Mouse (Mus musculus) right cerebral cortex, postnatal 36 days (tissue): ENCODE results near the gene Rpp40.
A peak's percentile ranks its signal among the peaks of the same experiment; 100 is the strongest.

Experiments
- DNase-seq, 2 experiments: peaks; one replicate each; pipeline ENCODE4 v3.0.0; 2022; ENCODE audit warnings: low spot score in 2 of 2, mixed read lengths in 1 of 2

Rpp40 gene

DNA sequence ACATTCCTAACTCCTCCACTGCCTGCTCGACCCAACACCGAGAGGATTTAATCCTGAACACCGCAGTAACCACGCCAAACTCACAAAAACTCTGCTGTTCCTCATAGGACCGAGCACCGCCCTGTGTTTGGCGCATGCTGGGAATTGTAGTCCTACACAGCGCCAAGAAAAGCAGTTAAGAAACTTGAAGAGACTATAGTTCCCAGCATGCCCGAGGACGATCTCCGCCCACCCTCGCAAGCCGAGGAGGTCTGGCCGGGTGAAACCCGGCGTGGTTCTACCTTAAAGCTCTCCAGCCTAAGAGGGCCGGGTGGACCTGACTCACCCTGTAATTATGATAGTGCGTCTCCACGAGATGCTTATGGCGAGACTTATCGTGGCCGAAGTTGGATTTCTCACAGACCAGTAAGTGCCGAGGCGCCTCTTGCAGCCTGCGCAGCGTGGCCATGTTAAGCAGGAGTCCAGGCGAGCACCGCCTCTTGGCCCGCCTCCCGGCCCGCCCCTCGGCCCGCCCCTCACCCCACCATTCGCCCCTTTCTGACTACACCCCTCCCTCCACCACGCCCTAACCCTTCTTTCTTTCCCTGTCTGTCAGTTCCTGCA lies at the start of gene Rpp40:
TSS of gene Rpp40 (minus strand) at position 481 of the 603 bp plus-strand sequence.
- peak; percentile 92 to 93 for DNase-seq

- no peak for DNase-seq
Observed at GRCm38 (mm10) chr13:35949814-35950455, 43.8 kb upstream of the Rpp40 start.

DNA sequence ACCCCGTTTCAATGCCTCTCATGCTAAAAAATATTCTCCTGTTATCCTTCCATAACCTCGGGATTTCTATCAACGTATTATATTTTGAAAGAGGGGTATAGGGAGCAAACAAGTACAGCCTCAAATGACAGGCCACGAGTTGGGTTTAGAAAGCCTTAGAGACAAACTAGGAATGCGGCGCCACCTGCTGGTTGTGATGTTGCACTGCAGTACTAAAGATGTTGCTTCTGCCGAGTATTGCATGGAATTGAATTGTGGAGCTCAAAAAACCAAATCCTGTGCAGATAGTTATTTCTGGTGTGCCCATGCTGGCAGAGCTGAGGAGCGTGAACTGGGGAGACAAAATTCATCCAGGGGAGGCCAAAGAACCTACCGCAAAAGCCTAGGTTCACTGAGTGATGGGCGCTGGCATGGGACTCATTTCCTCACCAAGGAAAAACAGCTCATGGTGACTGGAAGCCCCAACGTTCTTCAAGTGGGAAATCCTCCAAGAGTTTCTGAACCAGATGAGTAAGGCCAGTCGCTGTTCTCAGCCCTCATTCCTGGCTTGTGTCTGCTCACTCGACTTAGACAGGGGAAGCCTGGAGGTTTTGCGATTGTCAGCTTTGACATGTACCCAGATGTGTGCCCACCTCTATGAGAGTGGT lies 41.3 kb upstream of the Rpp40 start:
- DNase-seq, result peak; percentile 56 to 65

DNA sequence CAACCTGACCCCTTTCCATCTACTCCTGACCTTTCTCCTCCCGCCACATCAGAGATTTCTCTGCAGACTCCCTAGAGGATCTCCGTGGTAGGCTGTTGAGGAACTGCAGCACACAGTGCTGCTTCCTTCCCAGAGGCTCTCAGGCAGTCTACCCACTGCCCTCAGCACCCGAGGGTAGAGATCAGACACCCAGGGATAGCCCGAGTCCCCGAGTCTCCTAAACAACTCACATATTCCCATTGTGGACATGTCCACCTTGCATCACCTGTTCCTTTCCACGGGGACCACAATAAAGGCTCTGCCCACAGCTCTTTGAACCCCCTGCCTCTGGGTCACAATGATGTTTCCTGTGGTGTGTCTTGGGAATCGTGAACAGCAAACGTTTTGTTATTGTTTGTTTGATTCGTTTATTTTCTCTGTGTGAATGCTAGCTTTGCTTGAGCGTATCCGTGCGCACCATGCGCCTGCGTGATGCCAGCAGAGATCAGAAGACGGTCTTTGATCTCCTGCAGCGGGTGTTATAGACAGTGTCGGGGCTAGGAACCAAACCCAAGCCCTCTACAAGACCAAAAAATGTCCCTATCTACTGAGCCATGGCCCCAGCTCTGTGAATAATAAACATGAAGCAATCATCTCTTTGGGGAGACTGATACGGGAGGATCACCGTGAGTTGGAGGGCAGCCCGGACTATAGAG lies 40.6 kb upstream of the Rpp40 start:
- DNase-seq, result no peak

- DNase-seq, result no peak
Observed at GRCm38 (mm10) chr13:35940934-35941333, 34.8 kb upstream of the Rpp40 start.

- DNase-seq, result no peak
Observed at GRCm38 (mm10) chr13:35939871-35940665, 33.9 kb upstream of the Rpp40 start.

DNA sequence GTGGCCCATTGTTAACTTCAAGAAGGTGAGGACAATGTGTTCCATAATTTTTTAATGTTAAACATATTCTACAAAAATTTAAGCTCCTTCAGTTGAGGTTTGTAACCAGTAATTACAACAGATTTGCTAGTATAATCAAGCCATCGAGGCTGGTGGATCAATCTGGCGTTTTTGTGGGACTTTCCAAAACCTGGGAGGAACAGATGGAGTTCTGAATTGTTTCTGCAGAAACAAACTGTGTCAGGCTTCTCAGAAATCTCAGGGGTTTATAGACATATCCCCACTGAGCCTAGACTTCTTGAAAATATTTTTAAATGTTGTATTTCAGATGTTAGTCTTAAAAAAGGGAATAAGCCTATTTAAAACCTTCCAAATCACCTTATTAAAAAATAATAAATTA lies 31.8 kb upstream of the Rpp40 start:
- DNase-seq, result no peak

DNA sequence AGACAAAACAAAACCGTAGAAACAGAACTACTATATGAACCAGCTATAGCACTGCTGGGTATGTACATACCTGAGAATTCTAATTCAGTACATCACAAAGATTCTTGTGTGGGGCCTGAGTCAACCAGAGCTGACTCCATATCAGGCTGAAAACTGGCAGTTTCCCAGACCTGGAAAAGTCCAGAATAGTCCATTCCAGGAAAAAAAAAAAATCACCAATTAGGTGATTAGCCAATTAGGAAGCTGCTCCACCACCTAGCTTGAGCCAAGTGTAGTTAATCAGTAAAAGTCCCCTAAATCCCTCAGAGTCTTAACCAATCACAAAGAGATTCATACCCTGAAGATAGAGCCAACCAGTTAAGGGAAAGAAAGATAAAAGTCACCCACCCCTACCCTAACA lies 5.3 kb upstream of the Rpp40 start:
- no peak for DNase-seq

- no peak for DNase-seq
Observed at GRCm38 (mm10) chr13:35905378-35905777, 781 bp downstream of the Rpp40 start.

DNA sequence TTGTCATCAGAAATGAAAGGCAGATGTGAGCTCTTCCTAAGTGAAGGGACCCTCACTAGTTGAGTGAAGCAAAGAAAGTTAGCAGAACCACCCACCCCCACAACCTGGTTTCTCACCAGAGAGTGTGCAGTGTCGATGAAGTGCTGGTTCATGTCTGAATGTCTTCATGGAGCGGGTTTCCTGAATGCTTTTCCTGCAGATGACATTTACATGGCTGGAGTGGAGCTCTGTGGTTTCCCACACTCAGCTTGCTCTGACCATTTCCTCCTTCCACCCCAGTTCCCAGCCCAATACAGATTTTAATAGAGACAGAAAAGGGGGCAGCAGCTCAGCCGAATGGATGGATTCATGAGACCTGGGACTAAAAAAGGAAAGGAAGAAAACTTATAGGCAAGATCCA lies 13.3 kb downstream of the Rpp40 start:
- no peak for DNase-seq

- DNase-seq, result no peak
Observed at GRCm38 (mm10) chr13:35886121-35886725, 19.9 kb downstream of the Rpp40 start.

DNA sequence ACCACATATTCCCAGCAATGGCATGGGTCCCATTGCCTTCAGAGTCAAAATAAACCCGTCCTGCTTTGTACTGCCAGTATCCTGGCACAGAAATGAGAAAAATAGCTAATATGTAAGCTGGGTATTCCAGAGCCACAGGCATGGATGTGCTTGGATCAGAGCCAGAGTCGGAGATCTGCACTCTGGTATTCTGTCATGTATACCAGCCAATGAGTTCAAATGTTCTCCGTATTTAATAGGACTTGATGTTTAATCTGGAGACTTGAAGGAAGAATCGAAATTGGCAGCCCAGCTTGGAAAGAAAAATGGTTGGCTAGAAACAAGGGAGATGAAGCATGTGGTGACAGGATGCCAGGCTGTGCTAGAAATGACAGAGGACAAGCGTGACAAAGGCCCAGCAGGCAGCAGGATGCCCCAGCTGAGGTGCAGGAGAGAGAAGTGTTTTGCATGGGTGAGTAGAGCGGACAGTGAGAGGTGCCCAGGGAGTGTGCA lies 25.6 kb downstream of the Rpp40 start:
- no peak for DNase-seq

GRCm38 (mm10) chr13:35879519-35879918 lies 26.6 kb downstream of the Rpp40 start:
- no peak for DNase-seq

DNA sequence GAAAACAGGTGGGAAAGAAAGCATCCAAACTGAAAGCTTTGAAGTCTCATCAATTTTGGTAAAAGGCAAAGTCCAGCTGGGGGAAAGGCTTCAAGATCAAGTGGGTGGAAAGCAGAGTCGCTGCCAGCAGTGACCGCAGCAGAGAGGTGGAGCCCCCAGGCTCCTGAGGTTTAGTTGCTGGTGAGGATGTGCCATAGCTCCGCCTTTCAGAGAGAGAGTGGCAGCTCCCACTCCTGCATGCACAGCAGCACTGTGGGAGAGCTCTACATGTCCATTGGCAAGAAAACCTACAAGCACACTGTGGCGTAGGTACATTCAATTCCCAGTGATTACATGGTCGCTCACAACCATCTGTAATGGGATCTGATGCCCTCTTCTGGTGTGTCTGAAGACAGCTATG lies 27.1 kb downstream of the Rpp40 start:
- DNase-seq, result no peak

GRCm38 (mm10) chr13:35878282-35878681 lies 27.9 kb downstream of the Rpp40 start:
- DNase-seq, result no peak

- DNase-seq, result peak in 1 of 2 experiments; percentile 25
Observed at GRCm38 (mm10) chr13:35875396-35875795, 30.8 kb downstream of the Rpp40 start.

DNA sequence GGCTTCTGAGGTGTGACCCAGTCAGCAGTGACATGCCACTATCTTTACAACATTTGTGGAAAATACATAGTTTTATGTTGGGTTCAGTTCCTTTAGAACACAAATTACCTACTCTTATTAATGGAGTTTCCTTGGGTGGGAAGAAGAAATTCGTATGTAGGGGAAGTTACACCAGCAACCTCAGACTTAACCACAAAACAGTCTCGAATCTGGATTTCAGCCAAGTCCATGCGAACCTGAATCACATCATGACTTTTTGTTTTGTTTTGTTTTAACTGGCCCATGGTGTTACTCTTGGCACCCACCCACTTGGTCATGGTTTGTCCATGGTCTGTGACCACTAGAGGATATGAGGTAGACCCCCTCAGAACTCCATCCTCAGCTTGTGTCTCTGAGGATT lies 35.1 kb downstream of the Rpp40 start:
- no peak for DNase-seq

GRCm38 (mm10) chr13:35870659-35871058 lies 35.5 kb downstream of the Rpp40 start:
- no peak for DNase-seq

GRCm38 (mm10) chr13:35860916-35861315 lies 45.2 kb downstream of the Rpp40 start:
- DNase-seq, result no peak

- no peak for DNase-seq
Observed at GRCm38 (mm10) chr13:35857486-35857885, 48.7 kb downstream of the Rpp40 start.
